Mouse (Mus musculus): ENCODE results near the gene Ninj1. TPM values are rescaled to one million over a fixed set of nuclear protein-coding genes. Genes with fewer than 3 reads are reported as not detected.

The Ninj1 gene
- polyA plus RNA-seq, 1 experiment from 2014 or later, result 55.8 TPM

- WGBS, result 77% methylated on average over 6 of the region's 6 CpGs
- Histone ChIP-seq H3K9me3 (replicated peaks) (no peaks in the 10 kb centered on the region), H3K9ac (no peak overlapping the region), H3K4me2 (no peak overlapping the region), H3K27me3 (replicated peaks) (no peaks in the 10 kb centered on the region), H3K4me3 (no peak overlapping the region), H3K4me1 (replicated peaks) (peaks cover 24% of the 10 kb centered on the region), H3K36me3 (peaks cover 36% of the 10 kb centered on the region), H3K27ac (ENCODE audit: poor library complexity, severe bottlenecking) (no peak overlapping the region)
- ATAC-seq (ENCODE audit: insufficient number of reproducible peaks, low FRiP score), result no peak
These were observed 9.5 kb downstream of the Ninj1 start for GRCm38 (mm10) chr13:49196766-49197165.

- Histone ChIP-seq H3K4me1 (replicated peaks) (peaks cover 14% of the 10 kb centered on the region; the same call in 1 of the 2 replicates), H3K36me3 (peaks cover 51% of the 10 kb centered on the region), H3K9me3 (replicated peaks) (no peaks in the 10 kb centered on the region), H3K9ac (no peak overlapping the region), H3K4me3 (no peak overlapping the region), H3K27ac (ENCODE audit: poor library complexity, severe bottlenecking) (no peak overlapping the region), H3K27me3 (replicated peaks) (no peaks in the 10 kb centered on the region), H3K4me2 (no peak overlapping the region)
- ATAC-seq (ENCODE audit: insufficient number of reproducible peaks, low FRiP score), result no peak
- 83% methylated on average over 9 of the region's 9 CpGs for WGBS
These were observed 11.4 kb downstream of the Ninj1 start for GRCm38 (mm10) chr13:49198734-49199133.

DNA sequence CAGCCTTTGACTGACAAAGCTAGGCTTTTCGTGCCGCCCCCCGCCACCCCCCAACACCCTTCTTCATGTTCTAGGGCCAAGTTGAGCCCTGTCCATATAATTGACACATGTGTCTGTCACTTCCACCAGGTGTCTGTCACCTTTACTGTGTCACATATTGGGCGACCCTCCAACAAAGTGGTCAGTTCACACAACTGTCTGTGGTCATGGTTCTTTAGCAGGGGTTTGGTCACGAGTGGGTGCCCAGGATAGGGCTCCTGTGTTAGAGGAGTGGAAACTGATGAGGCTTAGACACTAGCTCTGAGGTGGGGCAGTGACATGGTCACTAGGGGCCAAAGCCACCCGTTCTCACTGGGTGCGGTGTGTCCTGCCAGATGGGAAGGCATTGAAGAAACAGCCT is 12.6 kb downstream of the Ninj1 start:
- no peaks in the 10 kb centered on the region for H3K27me3 ChIP-seq (replicated peaks)
- H3K27ac ChIP-seq (ENCODE audit: poor library complexity, severe bottlenecking), result no peak overlapping the region
- H3K9me3 ChIP-seq (replicated peaks), result no peaks in the 10 kb centered on the region
- H3K9ac ChIP-seq, result no peak overlapping the region
- peaks cover 14% of the 10 kb centered on the region; the same call in 1 of the 2 replicates for H3K4me1 ChIP-seq (replicated peaks)
- H3K4me3 ChIP-seq, result no peak overlapping the region
- H3K4me2 ChIP-seq, result no peak overlapping the region
- peaks cover 53% of the 10 kb centered on the region for H3K36me3 ChIP-seq
- no peak for ATAC-seq (ENCODE audit: insufficient number of reproducible peaks, low FRiP score)
- 88% methylated on average over 7 of the region's 7 CpGs for WGBS

GRCm38 (mm10) chr13:49200688-49201087 is 13.4 kb downstream of the Ninj1 start:
- H3K27ac ChIP-seq (ENCODE audit: poor library complexity, severe bottlenecking), result no peak overlapping the region
- H3K4me2 ChIP-seq, result no peak overlapping the region
- H3K27me3 ChIP-seq (replicated peaks), result no peaks in the 10 kb centered on the region
- no peaks in the 10 kb centered on the region for H3K9me3 ChIP-seq (replicated peaks)
- no peak overlapping the region for H3K4me3 ChIP-seq
- no peak for ATAC-seq (ENCODE audit: insufficient number of reproducible peaks, low FRiP score)
- no peak overlapping the region for H3K9ac ChIP-seq
- 83% methylated on average over 13 of the region's 13 CpGs for WGBS
- peaks cover 48% of the 10 kb centered on the region for H3K36me3 ChIP-seq
- H3K4me1 ChIP-seq (replicated peaks), result peaks cover 19% of the 10 kb centered on the region

DNA sequence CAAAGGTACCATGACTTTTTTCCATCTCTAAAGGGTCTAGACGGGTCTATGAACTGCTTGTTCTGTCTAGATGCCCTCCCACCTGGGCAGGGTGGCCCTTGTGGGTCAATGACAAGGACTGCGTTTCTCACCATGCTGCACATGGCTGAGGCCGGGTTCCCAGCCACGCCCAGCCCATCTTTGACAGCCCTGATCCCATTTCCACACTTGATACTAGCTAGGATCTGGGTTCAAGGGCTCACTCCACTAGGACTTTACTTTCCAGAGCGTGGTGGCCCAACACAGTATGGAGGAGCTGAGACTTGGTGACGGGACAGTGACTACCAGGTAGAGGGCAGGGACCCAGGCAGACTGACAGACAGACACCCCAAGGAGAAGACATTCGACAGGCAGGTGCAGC is 15.3 kb downstream of the Ninj1 start:
- WGBS, result 80% methylated on average over 7 of the region's 7 CpGs

GRCm38 (mm10) chr13:49205381-49205998 is 18.2 kb downstream of the Ninj1 start:
- Histone ChIP-seq H3K36me3 (peaks cover 48% of the 10 kb centered on the region), H3K27ac (ENCODE audit: poor library complexity, severe bottlenecking) (no peak overlapping the region)

More for the DNA sequence above, 15.3 kb downstream of the Ninj1 start:
- Histone ChIP-seq H3K27me3 (replicated peaks) (no peaks in the 10 kb centered on the region), H3K4me2 (no peak overlapping the region), H3K27ac (ENCODE audit: poor library complexity, severe bottlenecking) (no peak overlapping the region), H3K9me3 (replicated peaks) (no peaks in the 10 kb centered on the region), H3K4me1 (replicated peaks) (peaks cover 10% of the 10 kb centered on the region), H3K9ac (no peak overlapping the region), H3K4me3 (no peak overlapping the region), H3K36me3 (peaks cover 44% of the 10 kb centered on the region)
- no peak for ATAC-seq (ENCODE audit: insufficient number of reproducible peaks, low FRiP score)

DNA sequence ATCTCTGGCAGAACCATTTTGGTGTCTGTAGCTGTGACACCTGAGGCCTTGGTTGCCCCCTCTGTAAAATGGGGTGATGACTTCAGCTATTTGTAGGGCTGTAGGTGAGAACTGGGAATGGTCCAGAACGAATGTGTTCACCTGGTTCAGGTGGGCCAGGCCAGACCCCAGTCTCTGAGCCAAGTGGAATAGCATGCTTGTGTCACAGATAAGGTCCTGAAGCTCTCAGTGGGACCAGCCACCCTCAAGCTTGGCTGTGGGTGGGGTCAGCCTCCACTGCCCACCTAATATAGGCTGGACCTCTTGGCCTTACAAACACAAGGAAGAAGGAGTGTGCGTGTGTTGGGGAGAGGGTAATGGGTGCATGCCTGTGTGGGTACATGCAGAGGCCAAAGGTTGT is 19.1 kb downstream of the Ninj1 start:
- 91% methylated on average over 2 of the region's 2 CpGs for WGBS

More at GRCm38 (mm10) chr13:49205381-49205998, 18.2 kb downstream of the Ninj1 start:
- Histone ChIP-seq H3K9me3 (replicated peaks) (no peaks in the 10 kb centered on the region), H3K4me3 (no peak overlapping the region), H3K9ac (no peak overlapping the region), H3K4me2 (no peak overlapping the region), H3K4me1 (replicated peaks) (peaks cover 13% of the 10 kb centered on the region), H3K27me3 (replicated peaks) (no peaks in the 10 kb centered on the region)
- no peak for ATAC-seq (ENCODE audit: insufficient number of reproducible peaks, low FRiP score)
- WGBS, result 33% methylated on average over 13 of the region's 13 CpGs

GRCm38 (mm10) chr13:49209306-49209705 is 22.0 kb downstream of the Ninj1 start:
- H3K4me3 ChIP-seq, result no peak overlapping the region
- H3K9ac ChIP-seq, result no peak overlapping the region
- WGBS, result 49% methylated on average over 7 of the region's 7 CpGs
- H3K27me3 ChIP-seq (replicated peaks), result no peaks in the 10 kb centered on the region
- H3K27ac ChIP-seq (ENCODE audit: poor library complexity, severe bottlenecking), result no peak overlapping the region
- peaks cover 25% of the 10 kb centered on the region for H3K36me3 ChIP-seq
- peaks cover 45% of the 10 kb centered on the region for H3K4me1 ChIP-seq (replicated peaks)
- ATAC-seq (ENCODE audit: insufficient number of reproducible peaks, low FRiP score), result no peak
- H3K4me2 ChIP-seq, result no peak overlapping the region
- H3K9me3 ChIP-seq (replicated peaks), result no peaks in the 10 kb centered on the region

More for the DNA sequence above, 19.1 kb downstream of the Ninj1 start:
- Histone ChIP-seq H3K9me3 (replicated peaks) (no peaks in the 10 kb centered on the region), H3K4me2 (no peak overlapping the region), H3K36me3 (peaks cover 48% of the 10 kb centered on the region), H3K4me1 (replicated peaks) (peaks cover 21% of the 10 kb centered on the region), H3K27me3 (replicated peaks) (no peaks in the 10 kb centered on the region), H3K9ac (no peak overlapping the region), H3K27ac (ENCODE audit: poor library complexity, severe bottlenecking) (no peak overlapping the region), H3K4me3 (no peak overlapping the region)
- no peak for ATAC-seq (ENCODE audit: insufficient number of reproducible peaks, low FRiP score)

DNA sequence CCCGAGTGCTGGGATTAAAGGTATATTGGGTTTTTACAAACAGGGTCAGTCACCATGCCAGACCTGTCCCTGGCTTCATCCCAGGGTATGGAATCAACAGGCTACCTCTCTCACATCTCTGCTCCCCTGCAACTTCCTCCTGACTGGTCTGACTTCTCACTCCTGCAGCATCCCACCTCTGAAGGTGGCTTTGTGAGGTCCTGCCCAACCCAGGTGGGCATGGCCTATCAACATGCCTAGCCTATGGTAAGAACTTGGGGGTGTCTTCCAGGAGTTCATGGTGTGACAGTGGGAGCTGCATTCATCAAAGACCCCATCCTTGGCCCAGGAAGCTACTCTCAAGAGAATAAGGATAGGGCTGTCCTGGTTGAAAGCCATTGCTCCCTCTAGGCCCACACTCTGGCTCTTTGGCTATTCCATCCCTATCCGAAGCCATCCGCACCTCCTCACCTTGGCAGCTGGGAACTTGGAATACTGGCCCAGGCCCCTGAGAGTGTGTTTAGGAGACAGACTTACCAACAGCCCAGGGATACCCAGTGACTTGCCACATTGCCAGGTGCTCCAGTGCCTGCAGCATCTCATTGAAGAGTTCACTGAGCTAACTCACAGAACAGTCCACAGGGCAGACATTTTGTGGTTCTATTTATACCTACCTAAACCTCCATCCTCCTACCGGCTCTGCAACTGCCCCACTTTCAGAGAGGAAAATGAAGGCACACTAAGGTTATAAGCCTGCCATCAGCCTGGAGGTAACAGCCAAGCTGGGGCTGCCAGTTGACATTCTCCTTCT is 25.6 kb downstream of the Ninj1 start:
- H3K36me3 ChIP-seq, result peaks cover 1% of the 10 kb centered on the region; the same call in 1 of the 2 replicates
- H3K9ac ChIP-seq, result no peak overlapping the region
- peaks cover 52% of the 10 kb centered on the region for H3K4me1 ChIP-seq (replicated peaks)
- 81% methylated on average over 4 of the region's 4 CpGs for WGBS
- H3K4me2 ChIP-seq, result no peak overlapping the region
- no peak overlapping the region for H3K4me3 ChIP-seq
- H3K27me3 ChIP-seq (replicated peaks), result no peaks in the 10 kb centered on the region; the same call in 1 of the 2 replicates
- H3K27ac ChIP-seq (ENCODE audit: poor library complexity, severe bottlenecking), result no peak overlapping the region
- ATAC-seq (ENCODE audit: insufficient number of reproducible peaks, low FRiP score), result no peak
- H3K9me3 ChIP-seq (replicated peaks), result no peaks in the 10 kb centered on the region

- H3K27me3 ChIP-seq (replicated peaks), result no peaks in the 10 kb centered on the region; the same call in 1 of the 2 replicates
- 48% methylated on average over 4 of the region's 4 CpGs for WGBS
- peak overlapping the region; percentile 14; the same call in 1 of the 2 replicates for H3K4me2 ChIP-seq
- H3K36me3 ChIP-seq, result no peaks in the 10 kb centered on the region
- no peak for ATAC-seq (ENCODE audit: insufficient number of reproducible peaks, low FRiP score)
- no peak overlapping the region for H3K27ac ChIP-seq (ENCODE audit: poor library complexity, severe bottlenecking)
- no peak overlapping the region for H3K4me3 ChIP-seq
- peaks cover 52% of the 10 kb centered on the region for H3K4me1 ChIP-seq (replicated peaks)
- no peaks in the 10 kb centered on the region for H3K9me3 ChIP-seq (replicated peaks)
- H3K9ac ChIP-seq, result peak overlapping the region; percentile 9; the same call in 1 of the 2 replicates
These were observed 26.2 kb downstream of the Ninj1 start for GRCm38 (mm10) chr13:49213531-49213932.

GRCm38 (mm10) chr13:49214454-49214853 is 27.2 kb downstream of the Ninj1 start:
- H3K9ac ChIP-seq, result no peak overlapping the region
- 80% methylated on average over 3 of the region's 3 CpGs for WGBS
- H3K4me2 ChIP-seq, result peak overlapping the region; percentile 78; the same call in 1 of the 2 replicates
- no peak overlapping the region for H3K27ac ChIP-seq (ENCODE audit: poor library complexity, severe bottlenecking)
- peaks cover 52% of the 10 kb centered on the region for H3K4me1 ChIP-seq (replicated peaks)
- no peak for ATAC-seq (ENCODE audit: insufficient number of reproducible peaks, low FRiP score)
- H3K27me3 ChIP-seq (replicated peaks), result no peaks in the 10 kb centered on the region; the same call in 1 of the 2 replicates
- H3K9me3 ChIP-seq (replicated peaks), result no peaks in the 10 kb centered on the region
- H3K36me3 ChIP-seq, result no peaks in the 10 kb centered on the region
- H3K4me3 ChIP-seq, result no peak overlapping the region
